Mouse (Mus musculus): ENCODE measurements at regions not wholly inside any gene's neighbourhood (a gene's known extent, or its start where the extent isn't known, plus 50 kb on each side); places are given as distances from the start of the nearest gene placed in this dataset.

- peaks cover 8% of the 10 kb centered on the region for H3K4me1 ChIP-seq
- H3K4me3 ChIP-seq (replicated peaks): no peak overlapping the region
- 70% methylated on average over 2 of the region's 2 CpGs for WGBS
- no peak overlapping the region for H3K4me2 ChIP-seq
- H3K36me3 ChIP-seq (replicated peaks): no peaks in the 10 kb centered on the region
- no peak overlapping the region for H3K27ac ChIP-seq
- no peaks in the 10 kb centered on the region for H3K9me3 ChIP-seq
- H3K27me3 ChIP-seq: peaks cover 30% of the 10 kb centered on the region
- no peak for ATAC-seq (ENCODE audit: low FRiP score)
- H3K9ac ChIP-seq: no peak overlapping the region
Observed at GRCm38 (mm10) chr8:92540636-92541035, 133.5 kb upstream of the Irx6 start.

- H3K4me1 ChIP-seq: peaks cover 13% of the 10 kb centered on the region
- no peak overlapping the region for H3K4me3 ChIP-seq (replicated peaks)
- peak; percentile 92 for ATAC-seq (ENCODE audit: low FRiP score)
- no peak overlapping the region for H3K9ac ChIP-seq
- WGBS: 13% methylated on average over 17 of the region's 17 CpGs
- H3K36me3 ChIP-seq (replicated peaks): no peaks in the 10 kb centered on the region
- 0 out of 2 replicates have a peak overlapping the region, but pooled peaks have one; percentile 13 for H3K4me2 ChIP-seq
- H3K27me3 ChIP-seq: peaks cover 47% of the 10 kb centered on the region
- no peaks in the 10 kb centered on the region for H3K9me3 ChIP-seq
- H3K27ac ChIP-seq: no peak overlapping the region
Observed at GRCm38 (mm10) chr8:92545347-92546059, 128.6 kb upstream of the Irx6 start.

GRCm38 (mm10) chr8:92555140-92555539 is 118.9 kb upstream of the Irx6 start:
- Histone ChIP-seq H3K4me3 (replicated peaks) (no peak overlapping the region), H3K36me3 (replicated peaks) (no peaks in the 10 kb centered on the region), H3K4me2 (no peak overlapping the region), H3K27ac (no peak overlapping the region), H3K9ac (no peak overlapping the region), H3K27me3 (peaks cover 21% of the 10 kb centered on the region; the same call in 1 of the 2 replicates), H3K9me3 (no peaks in the 10 kb centered on the region), H3K4me1 (peaks cover 6% of the 10 kb centered on the region)
- ATAC-seq (ENCODE audit: low FRiP score): no peak
- WGBS: 72% methylated on average over 12 of the region's 12 CpGs

GRCm38 (mm10) chr8:92555631-92556030 is 118.5 kb upstream of the Irx6 start:
- Histone ChIP-seq H3K36me3 (replicated peaks) (no peaks in the 10 kb centered on the region), H3K27ac (no peak overlapping the region), H3K27me3 (peaks cover 23% of the 10 kb centered on the region; the same call in 1 of the 2 replicates), H3K4me3 (replicated peaks) (no peak overlapping the region), H3K9ac (no peak overlapping the region), H3K4me1 (peaks cover 6% of the 10 kb centered on the region), H3K9me3 (no peaks in the 10 kb centered on the region), H3K4me2 (no peak overlapping the region)
- WGBS: 71% methylated on average over 7 of the region's 7 CpGs
- ATAC-seq (ENCODE audit: low FRiP score): no peak

GRCm38 (mm10) chr8:92562471-92562870 is 111.6 kb upstream of the Irx6 start:
- no peak overlapping the region for H3K9ac ChIP-seq
- no peak overlapping the region for H3K27ac ChIP-seq
- ATAC-seq (ENCODE audit: low FRiP score): no peak
- H3K36me3 ChIP-seq (replicated peaks): no peaks in the 10 kb centered on the region
- 67% methylated on average over 5 of the region's 5 CpGs for WGBS
- H3K4me1 ChIP-seq: no peaks in the 10 kb centered on the region
- H3K4me2 ChIP-seq: no peak overlapping the region
- no peaks in the 10 kb centered on the region for H3K9me3 ChIP-seq
- no peak overlapping the region for H3K4me3 ChIP-seq (replicated peaks)
- 0 out of 2 replicates have a peak, but pooled peaks cover 7% of the 10 kb centered on the region for H3K27me3 ChIP-seq

- Histone ChIP-seq H3K4me1 (no peaks in the 10 kb centered on the region), H3K27me3 (0 out of 2 replicates have a peak, but pooled peaks cover 7% of the 10 kb centered on the region), H3K27ac (no peak overlapping the region), H3K36me3 (replicated peaks) (no peaks in the 10 kb centered on the region), H3K9me3 (no peaks in the 10 kb centered on the region), H3K4me3 (replicated peaks) (no peak overlapping the region), H3K9ac (no peak overlapping the region), H3K4me2 (no peak overlapping the region)
- ATAC-seq (ENCODE audit: low FRiP score): no peak
- WGBS: 60% methylated on average over 5 of the region's 5 CpGs
Observed at GRCm38 (mm10) chr8:92562962-92563361, 111.1 kb upstream of the Irx6 start.

- Histone ChIP-seq H3K4me2 (no peak overlapping the region), H3K36me3 (replicated peaks) (no peaks in the 10 kb centered on the region), H3K9ac (no peak overlapping the region), H3K4me1 (no peaks in the 10 kb centered on the region), H3K27me3 (no peaks in the 10 kb centered on the region), H3K27ac (no peak overlapping the region), H3K9me3 (no peaks in the 10 kb centered on the region), H3K4me3 (replicated peaks) (no peak overlapping the region)
- no peak for ATAC-seq (ENCODE audit: low FRiP score)
- 79% methylated on average over 10 of the region's 10 CpGs for WGBS
Observed at GRCm38 (mm10) chr8:92569650-92570049, 104.4 kb upstream of the Irx6 start.

GRCm38 (mm10) chr8:92579446-92579845 is 94.6 kb upstream of the Irx6 start:
- Histone ChIP-seq H3K4me3 (replicated peaks) (no peak overlapping the region), H3K9ac (no peak overlapping the region), H3K27ac (no peak overlapping the region), H3K4me1 (no peaks in the 10 kb centered on the region), H3K36me3 (replicated peaks) (no peaks in the 10 kb centered on the region), H3K27me3 (no peaks in the 10 kb centered on the region), H3K4me2 (no peak overlapping the region), H3K9me3 (no peaks in the 10 kb centered on the region)
- 77% methylated on average over 2 of the region's 2 CpGs for WGBS
- no peak for ATAC-seq (ENCODE audit: low FRiP score)

GRCm38 (mm10) chr8:92581051-92581450 is 93.0 kb upstream of the Irx6 start:
- WGBS: 93% methylated on average over 2 of the region's 2 CpGs
- no peak overlapping the region for H3K4me3 ChIP-seq (replicated peaks)
- no peak overlapping the region for H3K4me2 ChIP-seq
- no peak overlapping the region for H3K9ac ChIP-seq
- H3K36me3 ChIP-seq (replicated peaks): no peaks in the 10 kb centered on the region
- ATAC-seq (ENCODE audit: low FRiP score): no peak
- no peaks in the 10 kb centered on the region for H3K27me3 ChIP-seq
- H3K9me3 ChIP-seq: no peaks in the 10 kb centered on the region
- H3K27ac ChIP-seq: no peak overlapping the region
- no peaks in the 10 kb centered on the region for H3K4me1 ChIP-seq

GRCm38 (mm10) chr8:92600766-92601165 is 73.3 kb upstream of the Irx6 start:
- no peak for ATAC-seq (ENCODE audit: low FRiP score)
- no peaks in the 10 kb centered on the region for H3K27me3 ChIP-seq
- no peaks in the 10 kb centered on the region for H3K36me3 ChIP-seq (replicated peaks)
- H3K4me1 ChIP-seq: no peaks in the 10 kb centered on the region
- no peak overlapping the region for H3K9ac ChIP-seq
- H3K4me3 ChIP-seq (replicated peaks): no peak overlapping the region
- 86% methylated on average over 3 of the region's 3 CpGs for WGBS
- no peaks in the 10 kb centered on the region for H3K9me3 ChIP-seq
- no peak overlapping the region for H3K4me2 ChIP-seq
- H3K27ac ChIP-seq: no peak overlapping the region

- 77% methylated on average over 7 of the region's 7 CpGs for WGBS
- no peaks in the 10 kb centered on the region for H3K9me3 ChIP-seq
- no peak overlapping the region for H3K9ac ChIP-seq
- H3K4me1 ChIP-seq: no peaks in the 10 kb centered on the region
- no peaks in the 10 kb centered on the region for H3K36me3 ChIP-seq (replicated peaks)
- H3K4me3 ChIP-seq (replicated peaks): no peak overlapping the region
- ATAC-seq (ENCODE audit: low FRiP score): no peak
- H3K27me3 ChIP-seq: no peaks in the 10 kb centered on the region
- H3K27ac ChIP-seq: no peak overlapping the region
- H3K4me2 ChIP-seq: no peak overlapping the region
Observed at GRCm38 (mm10) chr8:92602973-92603372, 71.1 kb upstream of the Irx6 start.

GRCm38 (mm10) chr8:92605631-92606030 is 68.5 kb upstream of the Irx6 start:
- no peak overlapping the region for H3K4me2 ChIP-seq

GRCm38 (mm10) chr8:92607604-92608003 is 66.5 kb upstream of the Irx6 start:
- no peak overlapping the region for H3K27ac ChIP-seq
- no peak overlapping the region for H3K9ac ChIP-seq
- H3K9me3 ChIP-seq: no peaks in the 10 kb centered on the region
- 81% methylated on average over 6 of the region's 6 CpGs for WGBS
- H3K27me3 ChIP-seq: no peaks in the 10 kb centered on the region
- no peaks in the 10 kb centered on the region for H3K4me1 ChIP-seq
- no peak for ATAC-seq (ENCODE audit: low FRiP score)
- no peaks in the 10 kb centered on the region for H3K36me3 ChIP-seq (replicated peaks)
- H3K4me2 ChIP-seq: no peak overlapping the region
- H3K4me3 ChIP-seq (replicated peaks): no peak overlapping the region

More at GRCm38 (mm10) chr8:92605631-92606030, 68.5 kb upstream of the Irx6 start:
- Histone ChIP-seq H3K36me3 (replicated peaks) (no peaks in the 10 kb centered on the region), H3K9me3 (no peaks in the 10 kb centered on the region), H3K9ac (no peak overlapping the region), H3K27me3 (no peaks in the 10 kb centered on the region), H3K27ac (no peak overlapping the region), H3K4me1 (no peaks in the 10 kb centered on the region), H3K4me3 (replicated peaks) (no peak overlapping the region)
- ATAC-seq (ENCODE audit: low FRiP score): no peak
- WGBS: 88% methylated on average over 5 of the region's 5 CpGs

All from forebrain, embryonic 12.5 days (tissue).